Mouse (Mus musculus) testis, adult 2 months (tissue): ENCODE data around the gene Nhlrc1. TPM values are rescaled to one million over a fixed set of nuclear protein-coding genes. Genes with fewer than 3 reads are reported as not detected.

Source experiments
- H3K27ac ChIP-seq: fragments of 200-500 bp; 2 replicates; pipeline ENCODE4 v1.5.1; 2012; ENCODE audit warnings: low read depth, low read length; ENCODE audit not compliant: control insufficient read depth, insufficient read depth
- H3K27me3 ChIP-seq: fragments of 200-500 bp; 2 replicates; pipeline ENCODE4 v1.6.1; 2012; ENCODE audit warnings: mild to moderate bottlenecking, low read length, moderate library complexity; ENCODE audit not compliant: control insufficient read depth, insufficient read depth
- H3K36me3 ChIP-seq: fragments of 200-500 bp; 2 replicates; pipeline ENCODE4 v1.6.1; 2012; ENCODE audit warnings: mild to moderate bottlenecking, low read length; ENCODE audit not compliant: control insufficient read depth, insufficient read depth
- H3K4me1 ChIP-seq: fragments of 200-500 bp; 2 replicates; pipeline ENCODE4 v1.6.1; 2012; ENCODE audit warnings: low read length; ENCODE audit not compliant: control insufficient read depth, insufficient read depth
- H3K4me3 ChIP-seq: fragments of 200-500 bp; 2 replicates; pipeline ENCODE4 v1.5.1; 2012; ENCODE audit warnings: low read depth, mild to moderate bottlenecking, low read length, moderate library complexity, mixed read lengths; ENCODE audit not compliant: control insufficient read depth
- CTCF ChIP-seq: fragments of 200-500 bp; IDR thresholded peaks from 2 replicates; pipeline ENCODE4 v1.5.1; 2012; ENCODE audit warnings: low read depth, mild to moderate bottlenecking, inconsistent platforms, low read length, moderate library complexity; ENCODE audit not compliant: control insufficient read depth, insufficient read depth, insufficient replicate concordance
- POLR2A ChIP-seq: fragments of 200-500 bp; IDR thresholded peaks from 2 replicates; pipeline ENCODE4 v1.6.1; 2012; ENCODE audit warnings: low read depth, mild to moderate bottlenecking, inconsistent platforms, low read length, moderate library complexity; ENCODE audit not compliant: control insufficient read depth
- polyA plus RNA-seq: library from polyadenylated mRNA; depleted of rRNA; stranded (reverse); fragments of >200 nt; gene quantifications from 2 replicates; pipeline ENCODE4 v1.2.3, GENCODE M21; 2012; rRNA removed

Gene Nhlrc1
- polyA plus RNA-seq, 1 experiment, result 0.49 TPM

DNA sequence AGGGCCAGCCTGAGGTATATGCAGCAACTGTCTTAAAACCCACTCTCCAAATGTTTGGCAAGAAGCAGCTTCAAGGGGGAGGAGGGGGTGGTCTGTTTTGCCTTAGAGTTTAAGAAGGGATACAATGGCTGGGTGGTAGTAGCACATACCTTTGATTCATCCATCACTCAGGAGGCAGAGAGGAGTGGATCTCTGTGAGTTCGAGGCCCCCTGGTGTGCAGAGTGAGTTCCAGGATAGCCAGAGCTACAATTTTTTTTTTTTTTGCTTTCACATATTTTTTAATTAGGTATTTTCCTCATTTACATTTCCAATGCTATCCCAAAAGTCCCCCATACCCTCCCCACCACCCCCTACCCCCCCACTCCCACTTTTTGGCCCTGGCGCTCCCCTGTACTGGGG, 46.0 kb downstream of the Nhlrc1 start:
- no peak overlapping the region for H3K4me3 ChIP-seq
- TF ChIP-seq CTCF, result no peak
- no peak for TF ChIP-seq POLR2A
- no peaks in the 10 kb centered on the region for H3K4me1 ChIP-seq
- H3K36me3 ChIP-seq, result no peaks in the 10 kb centered on the region
- H3K27ac ChIP-seq, result no peak overlapping the region
- H3K27me3 ChIP-seq, result no peaks in the 10 kb centered on the region

- H3K36me3 ChIP-seq, result no peaks in the 10 kb centered on the region
- no peak overlapping the region for H3K4me3 ChIP-seq
- no peak for TF ChIP-seq POLR2A
- no peak for TF ChIP-seq CTCF
- H3K27me3 ChIP-seq, result no peaks in the 10 kb centered on the region
- no peak overlapping the region for H3K27ac ChIP-seq
- H3K4me1 ChIP-seq, result no peaks in the 10 kb centered on the region
Measured at GRCm38 (mm10) chr13:46967308-46967707, 47.3 kb downstream of the Nhlrc1 start.

Other genes with a start within 250 kb of the Nhlrc1 start
- 5.3 and 7.4 TPM in 2 replicates for gene Kif13a, start 85.0 kb downstream of the Nhlrc1 start, polyA plus RNA-seq
- 2.0 and 2.3 TPM in 2 replicates for gene Kdm1b, start 28.6 kb upstream of the Nhlrc1 start, polyA plus RNA-seq
- 2.9 and 3.4 TPM in 2 replicates for gene Tpmt, start 29.9 kb upstream of the Nhlrc1 start, polyA plus RNA-seq
- gene Dek, start 91.4 kb upstream of the Nhlrc1 start, polyA plus RNA-seq, result 5.3 and 6.5 TPM in 2 replicates
- gene Rnf144b, start 107.8 kb upstream of the Nhlrc1 start, polyA plus RNA-seq, result 17.8 and 20.9 TPM in 2 replicates